Mouse (Mus musculus): ENCODE results near the gene Krt80. TPM values are rescaled to one million over a fixed set of nuclear protein-coding genes. Genes with fewer than 3 reads are reported as not detected.

Krt80 gene
- total RNA-seq, 2 experiments from 2014 or later, result 1.9 to 2.5 TPM

GRCm38 (mm10) chr15:101375956-101376775 lies 6.2 kb upstream of the Krt80 start:
- intact Hi-C loops (cut with DNase I), result no loop called here
- no peak for DNase-seq

DNA sequence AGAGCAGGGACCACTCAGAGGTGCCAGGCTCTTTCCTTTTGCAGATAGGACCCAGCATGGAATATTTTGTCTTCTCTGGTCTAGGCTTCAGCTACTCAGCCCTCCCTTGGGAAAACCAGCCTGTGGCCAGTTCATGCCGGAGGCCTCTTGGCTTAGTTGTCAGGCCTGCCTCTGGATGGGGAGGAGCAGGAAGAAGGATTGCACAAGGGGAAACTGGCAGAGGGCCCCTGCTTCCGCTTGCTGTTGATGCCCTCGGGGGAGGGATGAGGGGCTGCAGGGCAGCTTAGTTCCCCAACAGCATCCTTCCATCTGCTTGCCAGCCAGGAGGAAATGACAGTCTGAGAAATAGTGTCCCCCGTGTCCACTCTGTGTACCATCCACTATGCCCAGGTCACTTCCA lies 4.9 kb upstream of the Krt80 start:
- intact Hi-C loops (cut with DNase I), result no loop called here
- DNase-seq, result peak in 1 of 2 experiments; percentile 69

DNA sequence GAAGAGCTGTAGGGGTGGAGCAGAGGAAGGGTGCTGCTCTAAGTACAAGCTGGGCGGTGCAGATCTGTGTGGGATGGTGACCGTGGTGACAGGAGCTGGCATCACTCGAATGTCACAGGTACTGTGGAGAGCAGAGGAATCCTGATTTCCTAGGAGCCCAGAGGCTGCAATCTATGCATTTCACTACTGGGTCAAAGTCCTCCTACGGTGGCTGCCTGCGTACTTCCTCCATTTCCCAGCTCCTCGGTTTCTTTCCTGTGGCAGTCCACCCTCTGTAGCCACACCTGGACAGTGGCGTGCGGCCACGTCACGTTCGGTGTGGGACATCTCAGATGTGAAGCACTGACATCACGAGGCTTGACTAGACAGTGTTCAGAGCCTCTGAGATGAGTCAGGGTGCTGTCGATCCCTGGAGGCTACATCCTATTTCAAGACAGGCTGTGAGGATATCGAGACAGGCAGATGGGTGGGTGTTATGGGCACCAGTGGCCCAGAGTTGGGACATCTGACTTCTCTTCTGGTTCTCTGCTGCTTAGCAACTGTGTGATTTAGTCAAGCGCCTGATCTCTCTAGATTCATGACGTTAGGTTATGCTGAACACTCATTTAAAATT lies 3.4 kb upstream of the Krt80 start:
- intact Hi-C loops (cut with DNase I), result no loop called here
- DNase-seq, result no peak

GRCm38 (mm10) chr15:101372131-101372977 lies 2.4 kb upstream of the Krt80 start:
- DNase-seq, result no peak
- intact Hi-C loops (cut with DNase I), result no loop called here

DNA sequence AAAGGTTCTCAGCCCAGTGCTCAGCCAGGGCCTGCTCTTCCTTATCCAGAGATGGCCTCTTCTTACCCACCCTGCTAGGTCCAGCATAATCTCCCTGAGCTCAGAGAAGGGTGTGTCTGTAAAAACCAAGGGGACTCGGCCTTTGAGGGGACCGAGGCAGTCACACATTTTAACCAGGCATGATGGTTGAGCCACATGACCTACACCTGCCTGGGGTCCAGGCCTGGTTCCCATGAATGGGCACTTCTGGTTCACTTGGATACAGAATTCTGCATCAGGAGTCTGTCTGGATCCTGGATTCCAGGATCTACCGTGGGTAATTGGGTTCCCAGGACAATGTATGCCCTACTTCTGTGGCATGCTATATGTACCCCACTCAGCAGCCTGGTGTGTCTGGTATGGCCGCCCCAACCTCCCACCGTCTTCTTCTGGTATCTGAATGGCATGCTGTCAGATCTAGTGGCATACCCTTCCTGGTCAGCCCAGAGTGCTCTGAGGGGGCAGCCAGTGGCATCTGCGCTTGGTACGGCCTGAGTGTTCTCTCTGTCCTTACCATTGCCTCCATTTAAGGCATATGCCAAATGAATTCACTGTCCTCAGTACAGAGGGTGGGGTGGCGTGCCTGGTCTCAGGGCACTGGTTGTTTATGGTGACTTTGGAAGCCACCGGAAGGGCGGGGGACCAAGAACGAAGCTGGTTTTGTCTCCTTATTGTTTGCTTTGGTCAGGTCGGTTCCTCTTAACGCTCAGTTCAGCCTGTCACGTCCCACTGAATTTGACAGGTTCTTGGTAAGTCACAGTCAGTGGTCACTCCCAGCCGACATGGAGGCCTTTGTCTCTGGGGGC lies 1.4 kb upstream of the Krt80 start:
- no peak for DNase-seq
- intact Hi-C loops (cut with DNase I), result no loop called here

- no peak for DNase-seq
- intact Hi-C loops (cut with DNase I), result no loop called here
These were observed 421 bp downstream of the Krt80 start for GRCm38 (mm10) chr15:101369382-101370100.

- no peak for DNase-seq
These were observed 1.2 kb downstream of the Krt80 start for GRCm38 (mm10) chr15:101368502-101369381.

GRCm38 (mm10) chr15:101368015-101368414 lies 1.9 kb downstream of the Krt80 start:
- no peak for DNase-seq
- intact Hi-C loops (cut with DNase I), result no loop called here

More at GRCm38 (mm10) chr15:101368502-101369381, 1.2 kb downstream of the Krt80 start:
- intact Hi-C loops (cut with DNase I), result no loop called here

DNA sequence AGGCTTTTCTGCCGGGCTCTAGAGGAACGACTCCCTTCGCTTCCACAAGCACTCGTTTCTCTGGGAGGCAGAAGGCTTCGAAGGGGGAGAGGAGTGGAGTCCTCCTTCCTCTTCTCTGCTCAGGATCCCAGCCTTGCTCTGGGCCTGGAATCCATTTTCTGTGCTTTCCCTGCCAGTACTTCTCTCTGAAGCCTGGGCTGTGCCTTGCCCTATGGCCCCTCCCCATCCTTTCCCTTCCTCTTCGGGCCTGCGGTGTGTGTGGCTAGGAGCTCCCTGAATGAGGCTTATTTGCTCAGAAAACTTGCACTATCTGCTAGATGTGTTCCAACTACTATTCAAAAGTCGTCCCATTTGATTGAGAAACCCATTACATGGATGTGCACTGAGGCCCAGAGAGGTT lies 2.5 kb downstream of the Krt80 start:
- no peak for DNase-seq
- intact Hi-C loops (cut with DNase I), result no loop called here

DNA sequence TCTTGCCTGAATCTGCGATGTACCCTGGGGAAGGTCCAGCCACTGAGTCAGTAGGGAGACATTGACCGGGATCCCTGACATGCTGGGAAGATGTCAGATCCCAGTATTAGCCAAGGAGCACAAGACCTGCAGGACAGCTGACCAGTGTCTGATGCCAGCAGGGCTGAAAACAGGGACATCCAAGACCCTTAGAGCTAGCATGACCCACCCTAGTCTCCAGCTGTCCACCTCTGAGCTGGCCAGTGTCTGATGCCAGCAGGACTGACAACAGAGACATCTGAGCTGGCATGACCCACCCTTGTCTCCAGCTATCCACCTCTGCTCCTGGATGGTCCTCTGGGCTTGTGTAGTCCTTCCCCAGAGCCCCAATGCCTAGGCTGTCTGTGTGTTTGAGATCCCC lies 3.0 kb downstream of the Krt80 start:
- no peak for DNase-seq
- intact Hi-C loops (cut with DNase I), result no loop called here

DNA sequence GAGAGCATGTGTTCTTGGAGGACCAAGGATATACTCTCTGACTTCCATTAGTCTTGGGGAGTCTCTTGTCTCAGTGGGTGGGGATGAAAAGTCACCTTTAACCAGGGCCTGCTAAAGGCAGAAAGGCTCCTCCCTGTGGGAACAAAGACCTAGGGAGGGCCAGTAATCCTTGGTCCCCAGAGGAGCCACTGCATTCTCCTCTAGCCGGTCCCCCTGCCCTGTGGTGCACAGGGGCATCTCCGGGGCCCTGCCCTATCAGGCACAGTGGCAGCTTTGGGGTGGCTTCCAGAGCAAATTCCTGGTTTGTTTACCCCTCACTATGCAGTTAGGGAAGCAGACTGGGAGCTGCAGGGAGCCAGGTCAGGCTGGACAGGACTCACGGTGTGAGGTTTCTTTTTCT lies 3.5 kb downstream of the Krt80 start:
- no peak for DNase-seq
- intact Hi-C loops (cut with DNase I), result no loop called here

DNA sequence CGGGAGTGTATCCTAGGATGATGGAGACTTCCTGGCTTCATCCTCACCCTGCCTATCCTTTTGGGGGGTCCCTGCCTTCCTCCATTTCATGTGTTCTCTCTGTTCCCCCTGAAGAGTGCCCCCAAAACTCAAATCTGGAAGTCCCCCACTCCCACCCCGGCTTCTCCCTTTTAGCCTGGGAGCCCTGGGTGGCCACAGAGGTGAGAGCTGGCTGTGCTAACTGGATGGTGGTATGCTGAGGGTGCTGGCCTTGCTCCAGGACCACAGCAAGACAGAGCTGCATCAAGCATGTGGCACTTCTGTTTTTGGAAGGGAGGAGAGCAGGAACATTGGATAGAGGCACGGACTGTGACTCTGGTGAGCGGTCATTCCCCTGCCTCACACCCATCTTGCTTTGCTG lies 4.2 kb downstream of the Krt80 start:
- intact Hi-C loops (cut with DNase I), result no loop called here
- no peak for DNase-seq

GRCm38 (mm10) chr15:101364891-101365671 lies 4.9 kb downstream of the Krt80 start:
- intact Hi-C loops (cut with DNase I), result no loop called here
- no peak for DNase-seq

DNA sequence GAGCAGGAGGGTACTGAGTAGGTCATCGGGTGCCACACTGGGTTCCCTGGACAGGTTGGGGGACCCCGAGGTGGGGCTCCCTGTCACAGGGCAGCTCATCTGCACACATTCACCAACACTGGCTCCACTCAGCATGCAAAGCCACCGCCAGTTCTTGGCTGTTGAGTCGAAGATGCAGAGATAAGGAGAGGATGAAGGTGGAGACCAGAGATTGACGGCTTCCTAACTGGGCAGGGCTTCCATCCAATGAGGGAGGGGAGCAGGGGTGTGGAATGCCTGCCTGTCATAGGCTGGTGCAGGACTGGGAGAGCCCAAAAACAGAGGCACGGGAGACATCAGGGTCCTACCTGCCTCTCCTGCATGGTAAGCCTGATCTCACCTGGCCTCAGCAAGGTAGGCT lies 5.5 kb downstream of the Krt80 start:
- intact Hi-C loops (cut with DNase I), result no loop called here
- no peak for DNase-seq

DNA sequence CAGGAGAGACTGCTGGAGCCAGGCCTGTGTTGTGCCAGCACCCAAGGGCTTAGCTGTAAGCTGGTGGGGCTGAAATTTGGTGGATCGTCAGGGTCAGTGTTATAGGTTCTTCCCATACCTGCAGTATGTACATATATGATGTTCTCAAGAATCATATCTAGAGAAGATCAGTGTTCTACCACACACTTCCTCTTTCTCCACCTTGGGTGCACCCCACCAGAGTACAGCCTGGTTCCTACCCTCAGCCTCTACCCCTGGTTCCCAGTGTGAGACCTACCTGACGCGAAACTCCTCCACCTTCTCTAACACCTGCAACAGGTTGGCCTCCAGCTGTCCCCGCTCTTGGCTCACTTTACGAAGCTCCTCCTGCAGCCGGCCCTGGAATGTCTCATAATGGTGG lies 6.0 kb downstream of the Krt80 start:
- intact Hi-C loops (cut with DNase I), result no loop called here
- no peak for DNase-seq

DNA sequence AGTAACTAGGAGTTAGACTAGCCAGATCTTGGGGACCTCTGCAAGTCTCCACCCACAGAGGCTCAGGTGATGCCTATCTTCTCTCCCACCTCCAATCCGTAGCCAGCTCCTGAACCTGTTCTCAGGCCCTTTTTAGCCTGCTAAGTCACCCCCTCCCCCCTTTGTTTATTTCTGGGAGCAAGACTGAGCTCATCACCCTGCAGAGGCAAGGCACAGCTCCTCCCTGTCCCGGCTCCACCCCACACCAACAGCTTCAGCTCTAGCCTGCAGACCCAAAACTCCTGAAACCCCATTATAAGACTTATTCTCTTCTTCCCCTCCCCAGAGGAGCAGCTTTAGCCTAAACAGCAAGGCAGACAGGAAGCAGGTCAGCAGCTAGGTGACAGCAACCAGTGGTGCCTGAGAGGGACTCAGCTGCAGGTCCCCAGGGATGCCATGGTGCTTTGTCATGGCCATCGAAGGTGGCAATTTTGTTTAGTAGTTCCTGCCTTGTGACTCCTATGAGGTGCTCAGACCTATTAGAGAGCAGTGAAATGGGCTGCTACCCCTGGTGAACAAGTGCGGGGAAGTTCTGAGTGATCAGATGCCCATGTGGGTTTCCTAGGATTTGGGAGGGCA lies 7.5 kb downstream of the Krt80 start:
- no peak for DNase-seq
- intact Hi-C loops (cut with DNase I), result no loop called here

DNA sequence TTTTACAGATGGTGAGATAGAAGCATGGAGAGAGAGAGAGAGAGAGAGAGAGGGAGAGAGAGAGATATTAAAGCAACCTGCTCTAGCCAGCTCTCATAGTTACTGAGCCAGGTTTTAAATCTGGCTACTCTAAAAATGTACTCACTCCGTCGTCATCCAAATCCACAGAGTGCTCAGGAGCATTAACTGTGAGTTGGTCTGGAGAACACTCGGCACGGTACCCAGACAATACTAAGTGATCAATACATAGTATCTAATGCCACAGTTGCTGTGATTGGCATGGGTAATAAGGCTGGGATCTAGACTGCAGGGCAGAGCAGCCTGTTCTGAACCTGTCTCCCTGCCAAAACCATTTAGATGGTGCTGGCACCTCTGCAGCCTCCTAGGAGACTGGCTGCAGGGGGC lies 14.6 kb downstream of the Krt80 start:
- DNase-seq, result no peak
- intact Hi-C loops (cut with DNase I), result no loop called here
